Mouse (Mus musculus): ENCODE data around the gene C1qa.

GRCm38 (mm10) chr4:136918834-136919233, 20.2 kb upstream of the C1qa start:
- TF ChIP-seq IRF4 (IDR thresholded peaks at IDR 0.05; ENCODE audit: low read depth, low read length) (no peak), ZC3H11A (IDR thresholded peaks at IDR 0.05; ENCODE audit: low read depth, low read length) (no peak), CHD1 (IDR thresholded peaks at IDR 0.05; ENCODE audit: low read depth, low read length) (no peak), POLR2A (IDR thresholded peaks at IDR 0.05; ENCODE audit: low read depth, low read length) (no peak), CTCF (conservative IDR thresholded peaks at IDR 0.05 in 1 of 2, IDR thresholded peaks at IDR 0.05 in 1 of 2; ENCODE audit: low read depth in 2 of 2, low read length in 2 of 2) (no peak), USF1 (IDR thresholded peaks at IDR 0.05; ENCODE audit: low read depth, low read length) (no peak), ZNF384 (IDR thresholded peaks at IDR 0.05; ENCODE audit: low read depth, low read length) (no peak), EP300 (IDR thresholded peaks at IDR 0.05; ENCODE audit: low read length) (no peak)
